Mouse (Mus musculus) frontal cortex, postnatal 10 days (tissue): ENCODE measurements around the gene Serbp1.
"Not testable (repeated sequence)": the region's sequence is repeated elsewhere in the genome, so short reads cannot be mapped to it uniquely, and the experiment has no call there.

Experiments
- DNase-seq, 2 experiments: peaks; one replicate each; pipeline ENCODE4 v3.0.0; 2022; ENCODE audit warnings: low spot score in 2 of 2, mixed read lengths in 1 of 2

The Serbp1 gene

DNA sequence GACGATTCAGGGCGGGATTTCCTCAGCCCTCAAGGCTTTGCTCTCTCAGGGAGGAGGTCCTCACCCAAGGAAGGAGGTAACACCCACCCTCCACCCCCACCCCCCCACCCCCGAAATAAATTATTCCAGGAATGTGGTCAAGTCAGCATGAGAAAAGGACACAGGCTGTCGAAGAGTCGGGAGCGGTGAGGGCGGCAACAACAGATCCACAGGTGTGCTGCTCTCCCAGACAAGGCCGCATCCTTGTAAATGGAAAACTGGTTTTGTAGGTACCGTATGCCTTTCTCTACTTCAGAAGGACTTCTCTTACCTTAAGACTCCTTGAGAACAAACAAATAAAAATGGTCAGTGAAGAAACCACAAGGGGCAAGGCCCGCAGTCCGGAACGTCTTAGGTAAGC is at the start of gene Serbp1:
Gene Serbp1, plus strand, starts transcription at position 200 of the 400 bp plus-strand sequence.
- DNase-seq = no peak

DNA sequence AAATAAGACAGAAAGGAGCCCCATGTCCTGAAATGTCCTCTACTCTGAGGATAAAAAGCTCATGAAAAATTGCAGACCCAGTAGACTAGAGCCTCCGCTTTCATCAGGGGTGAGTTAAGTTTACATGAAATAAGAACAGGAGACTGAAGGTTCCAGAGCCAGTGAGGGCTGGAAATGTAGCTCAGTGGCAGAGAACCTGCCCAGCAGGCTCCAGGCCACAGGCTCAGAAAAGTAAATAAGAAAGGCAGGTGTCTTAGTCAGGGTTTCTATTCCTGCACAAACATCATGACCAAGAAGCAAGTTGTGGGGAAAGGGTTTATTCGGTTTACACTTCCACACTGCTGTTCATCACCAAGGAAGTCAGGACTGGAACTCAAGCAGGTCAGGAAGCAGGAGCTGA is 44.4 kb upstream of the Serbp1 start:
- no peak for DNase-seq

DNA sequence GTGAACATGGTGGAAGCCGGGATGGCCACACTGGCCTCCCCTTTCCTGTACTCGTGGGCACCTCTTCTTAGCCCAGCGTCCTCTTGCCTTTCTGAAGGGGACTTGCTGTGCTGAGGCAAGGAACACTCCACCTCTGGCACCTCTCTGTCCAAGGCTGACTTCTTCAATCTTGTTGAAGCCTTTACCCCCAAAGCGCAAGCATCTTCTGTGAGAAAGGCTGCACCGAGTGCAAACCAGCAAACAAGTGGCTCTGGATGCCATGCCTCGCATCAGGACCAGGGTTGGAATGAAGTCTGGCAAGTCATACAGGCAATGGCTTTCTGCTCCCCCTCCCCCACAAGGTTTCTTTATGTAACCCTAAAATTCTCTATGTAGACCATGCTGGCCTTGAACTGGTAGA is 43.4 kb upstream of the Serbp1 start:
- DNase-seq = no peak

DNA sequence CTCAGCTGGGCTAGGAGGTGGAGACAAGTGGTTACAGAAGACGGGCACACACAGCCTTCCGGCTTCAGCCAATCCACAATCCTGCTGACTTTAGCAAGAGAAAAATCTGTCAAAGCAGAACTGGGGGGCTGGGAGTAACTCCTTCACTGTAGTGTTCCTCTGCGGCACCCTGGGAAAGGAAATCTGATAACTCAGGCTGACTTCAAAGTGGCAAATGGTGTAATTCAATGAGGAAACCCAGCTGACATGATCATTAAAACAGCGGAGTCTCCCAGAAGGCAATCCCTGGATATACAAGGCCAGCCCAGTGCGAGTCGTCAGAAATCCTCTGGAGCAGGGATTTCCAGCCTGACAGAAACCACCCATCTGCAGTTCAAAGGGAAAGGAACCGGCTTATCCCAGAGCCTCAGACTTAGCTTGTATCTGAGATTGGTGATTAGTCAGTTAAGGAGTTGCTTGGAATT is 42.8 kb upstream of the Serbp1 start:
- no peak for DNase-seq

DNA sequence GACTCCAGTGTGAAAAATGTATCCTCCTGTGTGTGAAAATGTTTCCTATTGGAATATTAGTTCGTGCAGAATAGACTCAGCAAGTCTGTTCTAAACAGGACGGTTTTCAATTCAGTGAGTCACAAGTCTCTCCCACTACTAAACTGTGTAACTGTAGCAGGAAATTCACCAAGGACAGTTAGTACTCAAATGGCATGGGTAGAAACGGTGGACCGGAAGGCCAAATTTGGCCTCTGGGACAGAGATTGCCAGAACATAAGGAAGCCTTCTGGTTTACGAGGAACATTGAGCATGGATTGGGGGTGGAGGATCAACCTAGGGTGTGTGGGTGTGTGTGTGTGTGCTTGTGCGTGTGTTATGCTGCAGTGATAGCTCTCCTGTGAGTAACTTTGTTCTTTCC is 41.2 kb upstream of the Serbp1 start:
- DNase-seq = no peak

DNA sequence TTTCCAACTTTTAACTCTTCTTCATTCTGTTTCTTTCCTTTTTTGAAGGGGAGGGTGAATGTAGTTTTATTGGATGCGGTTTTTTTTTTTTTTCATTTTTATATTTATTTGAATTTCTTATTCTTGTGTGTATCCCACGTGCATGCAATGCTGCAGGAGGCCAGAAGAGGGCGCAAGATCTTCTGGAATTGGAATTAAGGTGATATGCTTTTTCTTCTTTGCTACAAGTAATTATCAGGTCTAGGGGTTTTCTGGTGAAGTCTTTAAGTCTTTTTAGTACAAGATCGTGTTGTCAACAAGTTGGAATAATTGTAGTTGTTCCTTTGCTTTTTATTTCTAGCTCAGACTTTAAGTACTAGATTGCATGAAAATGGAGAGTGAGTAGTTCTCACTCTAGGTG is 39.9 kb upstream of the Serbp1 start:
- no peak for DNase-seq

DNA sequence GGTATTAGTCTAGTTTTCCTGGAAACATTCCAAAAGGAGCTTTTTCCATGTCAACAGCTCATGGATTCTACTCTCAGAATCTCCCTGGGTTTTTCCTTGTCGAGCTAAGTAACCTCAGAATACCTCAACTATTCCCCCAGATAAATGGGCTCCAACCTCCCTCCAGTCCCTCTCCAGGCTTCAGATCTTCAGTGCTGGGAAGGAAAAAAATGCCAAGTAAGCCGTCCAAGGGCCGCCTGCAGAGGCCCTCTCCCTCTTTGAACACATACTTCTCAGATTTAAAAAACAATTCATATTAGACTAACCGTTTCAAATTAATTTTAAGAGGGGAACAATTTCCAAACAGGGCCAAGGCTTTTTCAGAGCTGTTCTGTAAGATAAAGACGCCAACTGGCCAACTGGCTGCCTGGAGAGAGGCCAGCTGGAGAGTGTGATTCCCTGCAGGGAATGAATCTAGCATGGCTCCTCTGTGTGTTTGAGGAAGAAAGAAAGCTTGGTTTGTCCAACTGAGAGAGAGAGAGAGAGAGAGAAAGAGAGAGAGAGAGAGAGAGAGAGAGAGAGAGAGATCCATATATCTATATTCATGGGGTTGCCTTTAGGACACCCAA is 37.2 kb upstream of the Serbp1 start:
- DNase-seq = no peak

DNA sequence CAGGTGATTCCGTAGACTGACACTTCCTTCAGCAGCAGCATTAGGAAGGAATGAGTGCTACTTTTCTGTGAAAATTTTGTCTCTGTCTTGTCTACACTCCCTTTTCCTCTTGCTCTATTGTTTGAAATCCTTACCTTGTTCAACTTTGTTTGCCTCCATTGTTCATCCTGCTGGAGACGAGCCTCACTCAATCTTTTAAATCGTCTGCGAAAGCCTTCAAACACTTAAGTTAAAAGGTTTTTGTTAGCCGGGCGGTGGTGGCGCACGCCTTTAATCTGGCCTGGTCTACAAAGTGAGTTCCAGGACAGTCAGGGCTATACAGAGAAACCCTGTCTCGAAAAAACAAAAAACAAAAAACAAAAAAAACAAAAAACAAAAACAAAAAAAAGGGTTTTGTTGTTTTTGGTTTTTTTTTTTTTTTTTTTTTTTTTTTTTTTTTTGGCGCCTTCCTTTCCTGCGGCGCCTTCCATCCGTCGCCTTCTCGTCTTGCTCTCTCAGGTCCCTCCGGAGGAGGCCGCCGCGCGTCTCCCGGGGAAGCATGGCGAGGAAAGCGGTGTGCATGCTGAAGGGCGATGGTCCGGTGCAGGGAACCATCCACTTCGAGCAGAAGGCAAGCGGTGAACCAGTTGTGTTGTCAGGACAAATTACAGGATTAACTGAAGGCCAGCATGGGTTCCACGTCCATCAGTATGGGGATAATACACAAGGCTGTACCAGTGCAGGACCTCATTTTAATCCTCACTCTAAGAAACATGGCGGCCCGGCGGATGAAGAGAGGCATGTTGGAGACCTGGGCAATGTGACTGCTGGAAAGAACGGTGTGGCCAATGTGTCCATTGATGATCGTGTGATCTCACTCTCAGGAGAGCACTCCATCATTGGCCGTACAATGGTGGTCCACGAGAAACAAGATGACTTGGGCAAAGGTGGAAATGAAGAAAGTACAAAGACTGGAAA is 32.6 kb upstream of the Serbp1 start:
- no peak for DNase-seq

DNA sequence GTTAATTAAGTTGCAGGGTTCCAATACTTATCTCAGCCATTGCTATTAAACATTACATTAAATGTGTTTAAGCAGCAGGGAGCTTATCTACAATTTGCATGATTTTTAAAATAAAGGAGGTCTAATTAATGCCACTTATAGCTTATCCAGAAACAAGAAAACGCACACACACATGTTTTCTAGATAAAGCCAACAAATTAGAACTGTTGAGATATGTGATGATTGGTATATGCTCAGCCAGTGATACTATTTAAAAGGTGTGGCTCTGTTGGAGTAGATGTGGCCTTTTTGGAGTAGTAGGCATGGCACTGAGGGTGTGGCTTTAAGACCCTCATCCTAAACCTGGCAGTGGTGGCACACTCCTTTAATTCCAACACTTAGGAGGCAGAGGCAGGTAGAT is 25.6 kb upstream of the Serbp1 start:
- DNase-seq = no peak

DNA sequence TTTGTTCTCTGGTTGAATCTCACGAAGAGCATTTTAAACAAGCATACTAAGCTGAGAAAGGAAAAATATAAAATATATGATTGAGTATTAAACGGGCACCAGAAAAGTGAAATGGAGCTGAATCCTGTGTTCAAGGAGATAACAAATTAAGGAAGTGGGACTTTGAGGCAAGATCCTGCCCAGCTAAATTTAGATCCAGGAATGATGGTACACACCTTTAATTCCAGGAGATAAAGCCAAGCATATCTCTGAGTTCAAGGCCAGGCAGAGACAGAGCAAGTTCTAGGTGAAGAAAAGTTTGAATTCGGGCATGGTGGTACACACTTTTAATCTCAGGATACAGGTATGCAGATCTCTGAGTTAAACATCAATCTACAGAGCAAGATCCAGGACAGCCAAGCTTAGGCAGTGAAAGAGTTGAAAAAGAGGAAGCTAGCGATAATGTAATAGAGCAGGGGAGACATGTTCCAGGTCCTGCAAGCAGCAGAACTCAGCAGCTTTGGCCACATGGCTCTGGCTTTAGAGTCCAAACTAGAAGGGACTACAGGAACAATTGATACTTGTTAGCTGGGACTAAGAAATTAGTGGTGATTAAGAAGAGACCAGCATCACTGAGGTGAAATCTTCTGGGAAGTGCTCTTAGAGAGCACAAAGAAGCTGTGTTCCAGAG is 24.4 kb upstream of the Serbp1 start:
- DNase-seq = no peak

DNA sequence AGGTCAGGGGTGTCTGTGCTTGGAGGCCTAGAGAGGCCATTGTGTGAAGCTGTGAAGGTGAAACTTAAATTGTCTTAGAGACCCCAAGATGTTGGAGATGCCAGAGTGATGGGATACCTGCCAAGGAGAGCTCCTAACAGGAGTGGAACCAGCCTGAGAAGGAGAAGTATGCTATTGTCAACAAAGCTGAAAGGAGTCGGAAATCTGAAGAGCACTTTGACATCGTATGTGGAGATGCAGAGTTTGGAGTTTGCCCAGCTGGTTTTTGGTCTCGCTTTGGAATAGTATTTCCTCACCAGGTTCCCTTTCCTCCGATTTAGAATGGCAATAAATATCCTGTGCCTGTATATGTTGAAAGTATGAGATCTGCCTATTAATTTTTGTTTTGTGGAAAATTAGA is 20.6 kb upstream of the Serbp1 start:
- no peak for DNase-seq

DNA sequence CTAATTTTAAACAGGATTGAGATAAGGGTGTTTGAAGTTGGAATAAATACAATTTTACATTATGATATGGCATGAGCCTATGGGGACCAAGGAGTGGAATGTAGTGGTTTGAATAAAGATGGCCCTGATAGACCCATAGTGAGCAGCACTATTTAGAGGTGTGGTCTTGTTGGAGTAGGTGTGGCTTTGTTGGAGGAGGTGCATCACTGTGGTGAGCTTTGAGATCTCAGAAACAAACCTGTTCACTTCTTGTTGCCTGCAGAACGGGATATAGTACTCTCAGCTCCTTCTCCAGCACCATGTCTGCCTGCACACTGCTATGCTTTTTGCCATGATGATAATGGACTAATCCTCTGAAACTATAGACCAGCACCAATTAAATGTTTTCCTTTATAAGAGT is 20.1 kb upstream of the Serbp1 start:
- DNase-seq = no peak

DNA sequence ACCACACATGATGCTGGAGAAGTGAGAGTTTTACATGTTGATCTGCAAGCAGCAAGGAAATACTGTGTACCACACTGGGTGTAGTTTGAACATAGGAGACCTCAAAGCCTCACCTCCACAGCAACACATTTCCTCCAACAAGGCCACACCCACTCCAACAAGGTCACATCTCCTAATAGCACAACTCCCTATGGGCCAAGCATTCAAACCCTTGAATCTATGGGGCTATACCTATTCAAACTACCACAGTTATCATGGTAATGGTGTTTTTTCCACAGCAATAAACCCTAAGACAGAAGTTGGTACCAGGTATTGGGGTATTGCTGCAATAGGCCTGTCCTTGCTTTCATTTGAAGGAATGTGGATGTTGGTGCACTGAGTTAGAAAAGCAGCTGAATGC is 19.4 kb upstream of the Serbp1 start:
- DNase-seq = no peak

DNA sequence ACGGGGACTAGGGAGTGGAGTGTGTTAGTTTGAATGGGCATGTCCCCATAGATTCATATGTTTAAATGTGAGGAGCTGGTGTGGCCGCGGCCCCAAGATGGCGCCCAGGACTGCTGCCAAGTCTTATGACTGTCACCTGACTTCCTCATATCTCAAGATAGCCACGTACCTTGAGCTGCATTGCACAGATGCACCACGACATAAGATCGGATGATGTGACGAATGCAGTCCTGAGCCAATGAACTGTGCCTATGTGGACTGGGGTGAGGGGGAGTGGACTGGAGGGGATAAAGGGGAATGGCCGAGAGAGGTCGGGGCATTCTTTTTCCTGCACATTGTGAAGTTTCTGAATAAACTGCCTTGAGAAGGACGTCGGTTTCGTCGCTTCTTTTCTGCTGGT is 18.0 kb upstream of the Serbp1 start:
- DNase-seq = not testable (repeated sequence)

DNA sequence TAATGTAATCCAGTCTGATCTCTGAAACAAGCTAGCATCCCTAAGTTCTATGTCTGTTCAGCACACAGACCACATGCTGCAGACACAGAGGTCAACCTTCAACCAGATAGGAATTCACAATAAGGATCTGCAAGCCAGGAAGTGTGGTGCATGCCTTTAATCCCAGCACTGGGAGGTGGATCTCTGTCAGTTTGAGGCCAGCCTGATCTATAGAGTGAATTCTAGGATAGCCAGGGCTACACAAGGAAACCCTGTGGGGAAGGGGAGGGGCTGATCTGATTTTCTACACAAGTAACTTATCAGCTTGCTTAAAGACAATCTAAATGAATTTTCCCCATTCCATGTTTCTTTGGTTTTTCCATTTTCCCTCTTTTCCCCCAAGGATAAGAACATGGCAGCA is 17.2 kb upstream of the Serbp1 start:
- no peak for DNase-seq

DNA sequence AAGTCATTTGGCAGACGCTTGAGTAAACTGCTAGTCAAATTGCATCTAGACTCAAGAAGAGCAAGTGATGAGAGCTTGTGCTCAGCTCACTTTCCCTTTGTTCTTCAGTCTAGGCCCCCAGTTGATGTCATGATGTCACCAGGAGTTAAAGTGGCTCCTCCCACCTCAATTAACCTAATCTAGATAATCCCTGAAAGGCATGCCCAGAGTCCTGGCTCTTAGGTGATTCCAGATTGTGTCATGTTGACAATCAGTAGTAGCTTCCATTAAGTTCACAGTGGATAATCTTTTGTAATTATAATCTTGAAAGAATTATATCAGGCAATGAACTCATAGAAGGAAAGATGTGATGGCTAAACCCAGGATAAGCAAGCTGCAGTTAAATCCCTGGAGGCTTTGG is 14.9 kb upstream of the Serbp1 start:
- DNase-seq = no peak

DNA sequence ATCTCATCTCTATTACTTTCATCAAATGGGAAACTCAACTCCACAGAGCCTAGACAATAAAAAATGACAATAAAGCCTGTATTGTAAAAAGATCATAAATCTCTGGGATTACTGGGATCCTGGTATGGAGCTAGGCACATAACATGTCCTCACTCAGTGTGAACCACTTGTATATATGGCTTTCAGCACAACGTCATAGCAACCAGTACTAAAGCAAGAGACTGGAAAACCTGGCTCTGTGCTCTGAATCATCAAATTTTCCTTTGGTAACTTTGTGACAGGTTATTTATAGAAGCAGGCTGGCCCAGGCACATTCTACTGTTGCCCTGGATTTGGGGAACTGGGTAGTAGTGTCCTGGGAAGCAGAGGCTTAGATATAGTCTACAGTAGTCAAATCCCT is 14.5 kb upstream of the Serbp1 start:
- DNase-seq = no peak

DNA sequence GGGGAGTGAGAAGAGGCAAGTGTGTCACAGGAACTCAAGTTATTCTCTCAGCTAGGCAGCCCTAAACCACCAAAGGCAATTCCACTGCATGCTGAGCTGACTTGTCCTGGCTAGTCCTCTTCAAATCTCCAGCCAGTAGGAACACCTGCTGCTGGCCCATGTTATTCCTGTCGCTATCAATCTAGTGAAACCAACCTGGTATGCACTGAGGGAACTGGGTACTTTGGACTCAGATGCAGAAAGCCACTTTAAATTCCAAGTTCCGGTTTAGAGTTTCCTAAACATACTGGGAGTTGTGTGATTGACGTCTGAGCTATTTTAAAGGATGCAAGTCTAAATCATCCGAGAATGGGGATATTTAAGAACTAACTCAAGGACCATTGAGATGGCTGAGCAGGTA is 11.7 kb upstream of the Serbp1 start:
- DNase-seq = no peak

DNA sequence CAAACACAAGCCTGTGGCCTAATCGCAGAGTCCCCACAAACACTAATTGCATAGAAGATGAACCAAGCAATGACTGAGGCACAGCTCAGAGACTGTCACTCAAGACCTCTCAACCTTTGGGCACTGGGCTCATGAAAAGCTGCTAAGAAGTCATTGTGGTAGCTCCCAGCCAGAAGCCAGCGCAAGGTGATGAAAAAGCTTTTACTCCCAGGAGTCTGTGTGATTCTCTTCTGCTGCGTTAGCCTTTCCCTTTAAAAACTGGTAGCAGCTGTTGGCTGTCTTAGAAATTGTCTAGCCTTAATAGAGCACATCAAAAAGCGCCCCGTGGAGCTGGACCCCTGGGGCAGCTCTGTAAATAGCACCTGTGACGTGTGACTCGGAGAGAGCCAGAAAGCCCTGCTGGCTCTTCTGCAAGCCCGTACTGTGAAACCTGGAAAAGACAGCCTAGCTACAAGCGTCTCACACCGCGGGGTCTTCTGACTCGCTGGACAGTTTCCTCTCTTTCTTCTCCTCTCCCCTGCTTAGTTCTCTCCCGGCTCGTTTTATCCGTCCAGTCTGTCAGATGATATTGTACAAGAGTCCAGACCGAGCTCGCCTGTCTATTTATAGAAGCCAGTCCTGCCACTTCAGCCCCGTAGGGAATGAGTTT is 9.4 kb upstream of the Serbp1 start:
- peak in 1 of 2 experiments; percentile 9 for DNase-seq

DNA sequence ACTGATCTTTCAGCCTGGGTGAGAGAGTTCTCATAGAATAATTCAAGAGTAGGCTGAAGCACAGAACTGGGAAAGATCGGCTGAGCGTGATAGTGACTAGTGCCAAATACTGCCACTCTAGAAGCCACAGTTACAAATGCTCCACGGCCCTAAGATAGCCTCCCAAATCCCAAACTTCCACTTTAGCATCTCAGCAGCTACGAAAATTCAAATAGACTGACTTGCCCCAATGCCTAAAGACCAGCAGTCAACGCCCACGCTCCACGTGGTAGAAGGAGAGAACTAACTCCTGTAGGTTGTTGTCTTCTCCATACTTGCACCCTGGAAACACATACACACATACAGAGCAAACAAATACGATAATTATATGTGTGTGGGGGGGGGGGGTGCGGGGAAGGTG is 8.5 kb upstream of the Serbp1 start:
- no peak for DNase-seq

DNA sequence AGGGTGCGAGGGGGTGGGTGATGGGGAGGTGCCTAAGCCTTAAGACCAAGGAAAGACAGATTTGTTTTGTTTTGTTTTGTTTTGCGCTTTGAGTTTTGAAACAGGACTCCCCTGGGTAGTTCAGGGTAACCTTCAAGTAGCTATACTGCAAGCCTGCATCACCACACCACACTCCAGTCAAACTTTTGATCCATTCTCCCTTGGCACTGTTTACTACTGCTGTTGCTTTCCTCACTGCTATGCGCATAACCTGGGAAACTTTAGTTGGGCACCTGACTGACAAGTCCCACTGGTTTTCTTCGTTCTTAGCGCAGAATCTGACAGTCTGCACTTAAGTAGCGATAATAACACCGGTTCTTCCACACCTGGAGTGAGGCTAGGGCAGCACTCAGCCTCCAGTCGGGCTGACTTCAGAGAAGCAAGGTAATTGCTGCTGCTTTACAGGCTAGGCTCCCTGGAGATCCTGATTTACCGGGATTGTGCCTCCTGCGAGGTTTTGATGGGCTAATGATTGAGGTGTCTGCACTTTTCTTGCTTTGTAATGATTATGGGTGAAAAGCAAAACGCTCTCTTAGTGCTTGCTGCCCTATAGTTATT is 8.0 kb upstream of the Serbp1 start:
- no peak for DNase-seq

DNA sequence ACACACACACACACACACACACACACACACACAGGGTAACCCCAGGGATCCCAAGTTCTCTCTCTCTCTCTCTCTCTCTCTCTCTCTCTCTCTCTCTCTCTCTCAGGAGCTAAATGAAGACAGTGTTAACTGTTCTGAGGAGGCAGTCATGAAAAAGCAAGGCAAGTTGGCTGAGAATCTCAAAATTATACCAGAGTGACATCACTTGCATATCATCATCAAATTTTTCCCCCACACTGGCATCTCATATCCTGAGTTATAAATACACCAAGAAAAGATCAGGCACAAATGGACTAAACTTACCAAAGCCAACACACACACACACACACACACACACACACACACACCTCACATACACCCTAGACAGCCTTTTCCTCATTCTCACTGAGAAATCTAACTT is 7.0 kb upstream of the Serbp1 start:
- no peak for DNase-seq
